Mouse (Mus musculus) T-helper 17 cell (primary cell): Measurements from ENCODE around the gene Rab21.
"Not testable (repeated sequence)": the region's sequence is repeated elsewhere in the genome, so short reads cannot be mapped to it uniquely, and the experiment has no call there.

Source experiments
- in situ Hi-C, 2 experiments: fragments of 300-600 bp; cut with MboI, MseI; formaldehyde crosslinking; loops; 1 replicate in 1 of 2; 2 replicates in 1 of 2; pipeline ENCODE4 v1.15.1; 2025; ENCODE audit warnings: high pct_unique_total_duplicates in 2 of 2

The Rab21 gene

GRCm38 (mm10) chr10:115329010-115329530 is 13.7 kb upstream of the Rab21 start:
- in situ Hi-C loops, result loop anchor here (5.0 to 10.0 kb wide), 4 partner anchors 58 to 288 kb away; no protein-coding TSS in a partner anchor

- in situ Hi-C loops, result loop anchor here (5.0 to 10.0 kb wide), 4 partner anchors 59 to 289 kb away; no protein-coding TSS in a partner anchor
Measured at GRCm38 (mm10) chr10:115328514-115328913, 13.1 kb upstream of the Rab21 start.

GRCm38 (mm10) chr10:115323295-115323694 is 7.9 kb upstream of the Rab21 start:
- in situ Hi-C loops, result loop anchor here in 1 of 2 experiments (10.0 kb wide), 1 partner anchor 292 kb away; no protein-coding TSS in a partner anchor

GRCm38 (mm10) chr10:115321317-115322035 is 6.1 kb upstream of the Rab21 start:
- in situ Hi-C loops, result loop anchor here in 1 of 2 experiments (10.0 kb wide), 1 partner anchor 293 kb away; no protein-coding TSS in a partner anchor

GRCm38 (mm10) chr10:115318388-115318787 is 3.0 kb upstream of the Rab21 start:
- in situ Hi-C loops, result not testable (repeated sequence)

- in situ Hi-C loops, result no loop called here
Measured at GRCm38 (mm10) chr10:115316313-115316712, 919 bp upstream of the Rab21 start.

- in situ Hi-C loops, result loop anchor here (5.0 kb wide), 2 partner anchors 63 to 73 kb away; partner anchors contain the start of gene Tbc1d15 (in 1 of the 2)
Measured at GRCm38 (mm10) chr10:115314582-115315452, 577 bp downstream of the Rab21 start.

GRCm38 (mm10) chr10:115314287-115314581 is 1.2 kb downstream of the Rab21 start:
- in situ Hi-C loops, result loop anchor here (5.0 kb wide), 2 partner anchors 62 to 72 kb away; partner anchors contain the start of gene Tbc1d15 (in 1 of the 2)

GRCm38 (mm10) chr10:115313641-115314286 is 1.6 kb downstream of the Rab21 start:
- in situ Hi-C loops, result loop anchor here (5.0 kb wide), 2 partner anchors 61 to 71 kb away; partner anchors contain the start of gene Tbc1d15 (in 1 of the 2)

GRCm38 (mm10) chr10:115312732-115313131 is 2.7 kb downstream of the Rab21 start:
- in situ Hi-C loops, result loop anchor here (5.0 kb wide), 2 partner anchors 60 to 70 kb away; partner anchors contain the start of gene Tbc1d15 (in 1 of the 2)

- in situ Hi-C loops, result loop anchor here (5.0 kb wide), 2 partner anchors 60 to 70 kb away; partner anchors contain the start of gene Tbc1d15 (in 1 of the 2)
Measured at GRCm38 (mm10) chr10:115312194-115312593, 3.2 kb downstream of the Rab21 start.

GRCm38 (mm10) chr10:115311263-115311965 is 4.0 kb downstream of the Rab21 start:
- in situ Hi-C loops, result loop anchor here (5.0 kb wide), 2 partner anchors 59 to 69 kb away; partner anchors contain the start of gene Tbc1d15 (in 1 of the 2)

GRCm38 (mm10) chr10:115309191-115309590 is 6.2 kb downstream of the Rab21 start:
- in situ Hi-C loops, result no loop called here

GRCm38 (mm10) chr10:115307331-115307875 is 8.0 kb downstream of the Rab21 start:
- in situ Hi-C loops, result no loop called here

GRCm38 (mm10) chr10:115298683-115299082 is 16.7 kb downstream of the Rab21 start:
- in situ Hi-C loops, result no loop called here

- in situ Hi-C loops, result no loop called here
Measured at GRCm38 (mm10) chr10:115297582-115297981, 17.8 kb downstream of the Rab21 start.

- in situ Hi-C loops, result no loop called here
Measured at GRCm38 (mm10) chr10:115296401-115296935, 18.9 kb downstream of the Rab21 start.

GRCm38 (mm10) chr10:115295162-115295561 is 20.2 kb downstream of the Rab21 start:
- in situ Hi-C loops, result no loop called here

GRCm38 (mm10) chr10:115294715-115295114 is 20.7 kb downstream of the Rab21 start:
- in situ Hi-C loops, result loop anchor here in 1 of 2 experiments (5.0 kb wide), 1 partner anchor 37 kb away; no protein-coding TSS in a partner anchor

GRCm38 (mm10) chr10:115293946-115294345 is 21.4 kb downstream of the Rab21 start:
- in situ Hi-C loops, result loop anchor here in 1 of 2 experiments (5.0 kb wide), 1 partner anchor 37 kb away; no protein-coding TSS in a partner anchor
